Mouse (Mus musculus): ENCODE measurements around the gene Elane.

- no peak for TF ChIP-seq CTCF (IDR thresholded peaks at IDR 0.05; ENCODE audit: low read depth)
- no peak for TF ChIP-seq EP300 (IDR thresholded peaks at IDR 0.05; ENCODE audit: low read depth)
These were observed 43.7 kb upstream of the Elane start for GRCm38 (mm10) chr10:79842322-79842721.

All from liver, postnatal 0 days (tissue).